29 mouse cellular contexts compared by ENCODE assay signal in genomic region chr14:23997912-23998311, GRCm38 (mm10). TPM values are rescaled to one million over a fixed set of nuclear protein-coding genes. Genes with fewer than 3 reads are reported as not detected.
A peak's percentile ranks its signal among the peaks of the same experiment; 100 is the strongest.
DNase-seq lines count a peak whose midpoint lies in the region; ATAC-seq lines count a peak whose summit lies in the region.
"Had no signal": no experiment of that assay in that cellular context is flagged by ENCODE, and none has a peak within 500 bp of the region (broad histone marks: within the 10 kb centered on the region; RNA-seq: fewer than 3 reads in every experiment).

No protein-coding gene starts in this region.

- no peak overlapping the region for H3K27ac ChIP-seq in lung, embryonic 16.5 days (ENCODE audit: low read length)
- H3K27ac ChIP-seq in midbrain, embryonic 16.5 days (ENCODE audit: low read length), result no peak overlapping the region
- H3K27ac ChIP-seq: embryonic facial prominence, embryonic 10.5 days; embryonic facial prominence, embryonic 13.5 days; forebrain, embryonic 12.5 days; forebrain, embryonic 15.5 days; heart, adult 2 months; hindbrain, embryonic 13.5 days had no signal

- DNase-seq in lung, adult 18-20 months, result peak; percentile 42 to 56
- peak; percentile 9 for DNase-seq in lung, postnatal 14 days
- DNase-seq in natural killer cell, adult 2 months (ENCODE audit: low spot score in 2 of 2), result no peak
- no peak for DNase-seq in cerebellum, postnatal 25 days
- DNase-seq: adrenal gland, postnatal 10 days; adrenal gland, postnatal 36 days; B cell, adult 2 months; cerebellum, adult 11 months; cerebellum, adult 2 months; cerebellum, adult 9-11 months; cerebellum, postnatal 36 days; embryo, embryonic 11 days; gastrocnemius, postnatal 25 days; heart, adult 2 months had no signal

- H3K4me3 ChIP-seq in lung, embryonic 16.5 days (ENCODE audit: low read length), result no peak overlapping the region
- H3K4me3 ChIP-seq in midbrain, embryonic 16.5 days (ENCODE audit: low read depth, low read length), result no peak overlapping the region
- H3K4me3 ChIP-seq: embryonic facial prominence, embryonic 10.5 days; embryonic facial prominence, embryonic 13.5 days; erythroblast, embryonic 14.5 days; forebrain, embryonic 12.5 days; forebrain, embryonic 15.5 days; heart, adult 2 months; hindbrain, embryonic 13.5 days had no signal

- H3K4me1 ChIP-seq in lung, embryonic 16.5 days (replicated peaks; ENCODE audit: control insufficient read depth, insufficient read depth, low read length), result no peaks in the 10 kb centered on the region
- H3K4me1 ChIP-seq in midbrain, embryonic 16.5 days (ENCODE audit: control insufficient read depth, insufficient read depth, low read length), result peaks cover 15% of the 10 kb centered on the region
- H3K4me1 ChIP-seq: embryonic facial prominence, embryonic 10.5 days; embryonic facial prominence, embryonic 13.5 days had no signal

- no peaks in the 10 kb centered on the region for H3K36me3 ChIP-seq in lung, embryonic 16.5 days (ENCODE audit: control insufficient read depth, insufficient read depth, low read length)
- no peaks in the 10 kb centered on the region for H3K36me3 ChIP-seq in midbrain, embryonic 16.5 days (ENCODE audit: control insufficient read depth, insufficient read depth, low read length)
- H3K36me3 ChIP-seq: embryonic facial prominence, embryonic 10.5 days; embryonic facial prominence, embryonic 13.5 days; forebrain, embryonic 12.5 days; forebrain, embryonic 15.5 days; G1E; hindbrain, embryonic 13.5 days had no signal

- no peak overlapping the region for H3K4me2 ChIP-seq in lung, embryonic 16.5 days (ENCODE audit: low read depth, low read length)
- no peak overlapping the region for H3K4me2 ChIP-seq in midbrain, embryonic 16.5 days (ENCODE audit: low read length)
- H3K4me2 ChIP-seq: embryonic facial prominence, embryonic 13.5 days; forebrain, embryonic 12.5 days; forebrain, embryonic 15.5 days; heart, embryonic 11.5 days; hindbrain, embryonic 13.5 days had no signal

- WGBS in lung, embryonic 16.5 days, result 47% methylated on average over 6 of the region's 6 CpGs
- 69% methylated on average over 6 of the region's 6 CpGs for WGBS in midbrain, embryonic 16.5 days

- no peak overlapping the region for H3K9ac ChIP-seq in lung, embryonic 16.5 days (ENCODE audit: low read length)
- H3K9ac ChIP-seq in midbrain, embryonic 16.5 days (ENCODE audit: low read depth, low read length), result no peak overlapping the region
- H3K9ac ChIP-seq: embryonic facial prominence, embryonic 13.5 days; forebrain, embryonic 12.5 days; forebrain, embryonic 15.5 days; hindbrain, embryonic 13.5 days had no signal

- peaks cover 21% of the 10 kb centered on the region for H3K27me3 ChIP-seq in lung, embryonic 16.5 days (ENCODE audit: control insufficient read depth, insufficient read depth, low read depth, low read length)
- peaks cover 5% of the 10 kb centered on the region for H3K27me3 ChIP-seq in midbrain, embryonic 16.5 days (ENCODE audit: control insufficient read depth, insufficient read depth, low read depth, low read length)
- H3K27me3 ChIP-seq: CH12.LX had no signal

- no peaks in the 10 kb centered on the region for H3K9me3 ChIP-seq in lung, embryonic 16.5 days (ENCODE audit: control insufficient read depth, low read length)
- H3K9me3 ChIP-seq in midbrain, embryonic 16.5 days (replicated peaks; ENCODE audit: control insufficient read depth, low read length, poor library complexity, severe bottlenecking), result no peaks in the 10 kb centered on the region
- H3K9me3 ChIP-seq: embryonic facial prominence, embryonic 10.5 days; embryonic facial prominence, embryonic 13.5 days; forebrain, embryonic 12.5 days; forebrain, embryonic 15.5 days; G1E; hindbrain, embryonic 13.5 days had no signal

- ATAC-seq in lung, embryonic 16.5 days (ENCODE audit: low read depth), result peak; percentile 77
- no peak for ATAC-seq in midbrain, embryonic 16.5 days
- ATAC-seq in monocyte, adult 5-6 weeks (replicated peaks; ENCODE audit: insufficient number of reproducible peaks, low FRiP score, low TSS enrichment, poor library complexity, severe bottlenecking), result no peak
- ATAC-seq: forebrain, embryonic 15.5 days; hindbrain, embryonic 16.5 days; Patski had no signal

RNA-seq across cellular contexts. Expression of gene Kcnma1, which starts 16.4 kb away (rescaled TPM):
- polyA plus RNA-seq in lung, embryonic 16.5 days (2015; fragmentation: Nextera tagmentation; extraction: Ambion mirVana), result 1.0 and 1.3 TPM in 2 replicates
- 18.4 and 23.9 TPM in 2 replicates for polyA plus RNA-seq in midbrain, embryonic 16.5 days (2015; fragmentation: Nextera tagmentation; extraction: Ambion mirVana)
- not detected in 3 replicates for total RNA-seq in monocyte, adult 5-6 weeks (2017)
- total RNA-seq: hematopoietic stem cell, adult 5-6 weeks had no signal
- polyA plus RNA-seq: erythroblast, embryonic 14.5 days; G1E had no signal

Comparison
In these comparisons a context has a peak if more than half of its experiments do, and no peak if none do; other contexts are left out.
1. DNase-seq: peak in lung, adult 18-20 months (2 of 2) and lung, postnatal 14 days (single experiment); none in natural killer cell, adult 2 months (0 of 2) and cerebellum, postnatal 25 days (0 of 2).